Mouse (Mus musculus) embryo, embryonic 9.5 days (tissue): ENCODE data around the gene Tmem184b.

ENCODE experiments used
- DNase-seq: peaks from one replicate; pipeline ENCODE4 v3.0.0-alpha.2; 2017; ENCODE audit errors: extremely low spot score

The Tmem184b gene

DNA sequence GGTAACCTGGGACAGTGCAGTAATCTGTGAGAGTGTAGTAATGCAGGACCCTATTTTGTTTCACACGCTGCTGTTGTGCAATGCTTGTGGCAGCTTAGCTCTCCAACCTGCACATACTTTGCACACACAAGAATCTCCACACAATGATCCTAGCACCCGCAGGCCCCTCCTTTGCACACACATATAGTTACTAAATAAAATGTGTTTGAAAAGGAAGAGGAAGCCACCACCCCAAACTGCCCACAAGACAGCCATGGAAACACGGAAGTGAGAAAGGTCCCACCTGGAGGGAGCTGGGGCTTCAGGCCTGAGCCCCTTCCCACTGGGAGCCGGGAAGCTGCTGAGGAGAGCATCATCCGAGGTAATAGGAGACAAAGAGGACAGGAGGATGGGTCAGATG is 64.4 kb downstream of the Tmem184b start:
- DNase-seq: no peak

DNA sequence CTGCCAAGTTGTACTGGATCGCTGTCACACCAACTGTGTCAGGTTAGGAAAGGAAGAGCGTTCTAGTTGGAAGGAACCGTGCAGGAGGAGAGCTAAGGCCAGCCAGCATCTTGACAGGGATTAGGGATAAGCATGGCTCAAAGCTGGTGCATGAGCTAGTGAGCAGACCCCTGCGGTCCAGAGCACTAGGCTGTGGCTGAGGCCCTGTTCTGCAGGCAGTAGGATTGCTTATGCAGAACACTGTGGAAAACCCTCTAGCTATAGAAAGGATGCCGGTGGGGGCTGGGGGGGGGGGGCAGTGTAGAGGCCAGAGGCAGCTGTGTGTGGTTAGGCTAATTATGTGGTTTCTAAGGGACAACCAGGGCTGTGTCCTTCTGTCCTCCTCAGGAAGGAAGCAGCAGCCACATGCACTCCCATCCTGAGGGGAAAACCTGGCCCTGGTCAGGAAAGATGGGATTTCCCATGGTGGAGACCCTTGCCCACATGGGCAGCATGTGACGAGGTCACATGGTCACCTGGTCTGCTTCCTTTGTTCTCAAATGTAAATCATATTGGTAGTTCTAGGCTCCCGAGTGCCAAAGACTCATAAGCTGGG is 68.2 kb downstream of the Tmem184b start:
- DNase-seq: no peak

- no peak for DNase-seq
Observed at GRCm38 (mm10) chr15:79333409-79333808, 70.0 kb downstream of the Tmem184b start.

GRCm38 (mm10) chr15:79330521-79330920 is 72.8 kb downstream of the Tmem184b start:
- no peak for DNase-seq

- DNase-seq: no peak
Observed at GRCm38 (mm10) chr15:79329979-79330363, 73.4 kb downstream of the Tmem184b start.

DNA sequence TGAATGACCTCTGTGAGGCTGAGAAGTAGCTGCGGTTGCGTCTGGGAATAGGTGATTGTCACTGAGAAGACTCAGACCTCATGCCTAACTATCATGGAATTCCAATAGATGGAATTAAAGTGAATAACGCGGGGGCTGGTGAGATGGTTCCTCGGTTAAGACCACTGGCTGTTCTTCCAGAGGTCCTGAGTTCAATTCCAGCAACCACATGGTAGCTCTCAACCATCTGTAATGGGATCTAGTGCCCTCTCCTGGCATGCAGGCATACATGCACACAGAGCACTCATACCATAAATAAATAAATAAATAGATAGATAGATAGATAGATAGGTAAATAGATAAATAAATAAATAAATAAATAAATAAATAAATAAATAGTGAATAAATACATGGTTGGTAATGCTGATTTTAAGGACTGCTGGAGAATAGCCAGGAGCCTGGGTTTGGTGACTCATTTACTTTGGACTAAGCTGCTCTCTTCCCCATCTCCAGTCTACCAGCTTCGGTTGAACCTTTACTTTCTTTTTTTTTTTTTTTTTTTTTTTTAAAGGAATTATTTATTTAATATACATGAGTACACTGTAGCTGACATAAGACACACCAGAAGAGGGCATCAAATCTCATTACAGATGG is 73.9 kb downstream of the Tmem184b start:
- no peak for DNase-seq

DNA sequence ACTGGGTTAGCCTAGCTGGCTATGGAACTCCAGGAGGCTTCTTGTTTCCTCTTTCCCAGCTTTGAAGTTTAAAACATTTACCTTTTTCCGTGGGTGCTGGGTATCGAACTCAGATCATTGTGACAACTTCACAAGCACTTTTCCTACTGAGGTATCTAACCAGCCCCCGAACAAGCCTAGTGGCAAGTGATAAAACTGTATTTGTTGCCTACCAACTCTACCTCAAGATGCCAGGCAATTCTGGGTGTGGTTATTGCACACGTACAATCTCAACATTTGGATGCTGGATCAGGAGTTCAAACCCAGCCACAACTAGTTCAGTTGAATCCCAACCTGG is 74.5 kb downstream of the Tmem184b start:
- DNase-seq: no peak

DNA sequence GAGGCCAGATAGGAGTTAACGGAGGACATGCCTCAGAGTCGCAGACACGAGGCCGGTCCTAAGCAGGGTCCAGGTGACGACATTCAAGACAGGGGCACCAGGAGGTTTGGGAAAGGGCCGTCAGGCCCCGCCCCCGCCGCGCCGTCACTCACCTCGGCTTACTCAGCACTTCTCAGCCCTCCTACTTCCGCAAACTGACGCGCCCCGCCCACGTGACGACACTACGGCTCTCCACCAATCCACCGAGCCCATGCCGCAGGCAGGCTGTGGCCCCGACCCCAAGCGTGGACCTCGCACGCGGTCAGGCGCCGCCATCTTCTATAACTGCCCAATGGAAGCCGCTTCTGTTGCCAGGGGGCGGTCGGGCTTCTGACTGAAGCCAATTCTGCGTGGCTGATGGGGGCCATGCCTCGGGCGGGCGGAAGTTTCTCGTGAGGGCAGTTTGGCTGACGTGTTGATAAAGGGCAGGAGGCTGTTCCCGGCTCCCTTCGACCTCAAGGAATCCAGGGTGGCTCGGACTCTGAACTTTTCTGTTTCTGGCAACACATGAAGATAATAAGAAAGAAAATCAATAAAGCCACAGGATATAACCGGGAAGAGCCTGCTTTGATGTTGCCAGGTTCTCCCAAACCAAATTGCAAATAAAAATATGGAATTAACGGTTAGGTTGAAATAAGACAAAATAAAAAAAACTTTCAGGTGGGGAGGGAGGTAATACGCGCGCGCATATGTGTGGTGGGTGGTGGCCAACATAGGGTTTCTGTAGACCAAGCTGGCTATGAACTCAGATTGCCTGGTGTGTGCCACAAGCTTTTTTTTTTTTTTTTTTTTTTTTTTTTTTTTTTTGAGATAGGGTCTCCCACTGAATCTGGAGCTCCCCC is 75.1 kb downstream of the Tmem184b start, which contains the start of gene Pla2g6:
Gene Pla2g6, minus strand, starts transcription at position 333 of the 881 bp plus-strand sequence.
- peak; percentile 99 for DNase-seq

- peak; percentile 65 for DNase-seq
Observed at GRCm38 (mm10) chr15:79326971-79327961, 76.1 kb downstream of the Tmem184b start.

DNA sequence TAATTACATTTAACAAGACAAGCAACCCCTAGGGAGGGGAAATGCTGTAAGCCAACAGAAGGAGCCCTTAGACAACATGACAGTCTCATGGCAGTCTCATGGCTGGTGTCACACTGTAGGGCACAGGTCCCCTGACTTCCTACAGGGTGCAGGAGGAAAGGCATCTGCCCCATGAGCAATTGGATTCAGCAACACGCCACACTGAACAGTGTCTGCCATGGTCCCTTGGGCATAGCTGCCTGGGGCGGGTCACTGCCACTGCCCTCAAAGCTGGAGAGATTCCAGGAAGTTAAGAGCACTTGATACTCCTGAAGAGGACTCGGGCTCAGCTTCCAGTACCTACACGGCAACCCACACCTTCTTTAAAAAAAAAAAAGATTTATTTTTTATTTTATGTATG is 77.1 kb downstream of the Tmem184b start:
- DNase-seq: no peak

GRCm38 (mm10) chr15:79325742-79326141 is 77.6 kb downstream of the Tmem184b start:
- DNase-seq: no peak

GRCm38 (mm10) chr15:79324373-79324772 is 79.0 kb downstream of the Tmem184b start:
- no peak for DNase-seq

DNA sequence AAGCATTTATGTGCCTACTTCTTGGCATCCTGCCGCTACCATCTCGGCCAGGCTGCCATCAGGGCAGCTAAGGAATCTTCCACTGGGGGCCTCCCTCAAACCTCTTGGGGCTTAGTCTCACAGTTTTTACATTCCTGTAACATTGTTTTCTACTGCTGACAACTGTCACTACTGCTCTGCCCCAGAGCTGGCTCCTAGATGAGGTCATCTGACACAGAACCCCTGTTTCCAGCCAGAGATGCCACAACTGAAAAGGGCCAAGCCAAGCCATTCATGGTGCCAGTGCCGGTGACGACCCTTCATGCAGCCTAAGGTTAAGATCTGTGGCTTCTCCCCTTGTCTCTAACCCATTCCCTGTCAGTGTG is 79.6 kb downstream of the Tmem184b start:
- DNase-seq: no peak

GRCm38 (mm10) chr15:79322991-79323790 is 80.2 kb downstream of the Tmem184b start:
- DNase-seq: no peak

GRCm38 (mm10) chr15:79322281-79322990 is 80.9 kb downstream of the Tmem184b start:
- DNase-seq: no peak

DNA sequence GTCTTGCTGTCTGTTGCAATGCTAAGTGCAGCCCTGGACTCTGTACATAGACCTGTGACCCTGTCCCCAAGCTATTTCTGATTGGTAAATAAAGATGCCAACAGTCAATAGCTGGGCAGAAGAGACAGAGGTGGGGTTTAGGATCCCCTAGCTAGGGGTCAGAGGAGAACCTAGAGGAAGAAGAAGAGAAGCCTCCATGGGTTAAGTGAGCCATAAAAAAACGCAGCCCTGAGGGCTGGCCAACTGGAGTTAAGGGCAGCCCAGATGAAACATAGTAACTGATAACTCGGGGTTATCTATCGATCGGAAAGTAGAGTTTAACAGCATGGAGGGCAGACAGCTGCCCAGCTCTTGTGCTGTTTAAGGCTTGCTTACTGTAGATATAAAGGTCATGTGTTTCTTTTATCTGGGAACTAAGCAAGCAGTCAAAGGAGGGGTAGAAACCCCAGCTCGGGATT is 81.6 kb downstream of the Tmem184b start:
- no peak for DNase-seq

GRCm38 (mm10) chr15:79313848-79314369 is 89.5 kb downstream of the Tmem184b start:
- no peak for DNase-seq
